Mouse (Mus musculus) hindbrain, embryonic 15.5 days (tissue): Measurements from ENCODE around the gene Grk5. TPM values are rescaled to one million over a fixed set of nuclear protein-coding genes. Genes with fewer than 3 reads are reported as not detected.

Experiments used
- ATAC-seq: fragments of 200-750 bp; cut with Nextera tagmentation; 2 replicates; pipeline ENCODE4 v1.8.0; 2017; ENCODE audit warnings: low read depth, moderate number of reproducible peaks, moderate TSS enrichment; ENCODE audit not compliant: low FRiP score
- H3K27ac ChIP-seq: fragments of 300-500 bp; sonication (generic); replicated peaks from 2 replicates; pipeline ENCODE4 v1.5.1; 2015; ENCODE audit warnings: mild to moderate bottlenecking, inconsistent platforms
- H3K27me3 ChIP-seq: fragments of 300-500 bp; sonication (generic); 2 replicates; pipeline ENCODE4 v1.6.1; 2015; ENCODE audit warnings: control low read depth, inconsistent platforms
- H3K36me3 ChIP-seq: fragments of 300-500 bp; sonication (generic); 2 replicates; pipeline ENCODE4 v1.6.1; 2015; ENCODE audit warnings: control low read depth, inconsistent platforms
- H3K4me1 ChIP-seq: fragments of 300-500 bp; sonication (generic); replicated peaks from 2 replicates; pipeline ENCODE4 v1.6.1; 2015; ENCODE audit warnings: control low read depth, inconsistent platforms
- H3K4me2 ChIP-seq: fragments of 300-500 bp; sonication (generic); 2 replicates; pipeline ENCODE4 v1.6.1; 2015; ENCODE audit warnings: moderate library complexity, mild to moderate bottlenecking, inconsistent platforms
- H3K4me3 ChIP-seq: fragments of 300-500 bp; sonication (generic); 2 replicates; pipeline ENCODE4 v1.5.1; 2015; ENCODE audit warnings: mild to moderate bottlenecking, inconsistent platforms
- H3K9ac ChIP-seq: fragments of 300-500 bp; sonication (generic); 2 replicates; pipeline ENCODE4 v1.6.1; 2015; ENCODE audit warnings: inconsistent platforms
- H3K9me3 ChIP-seq: fragments of 300-500 bp; sonication (generic); 2 replicates; pipeline ENCODE4 v1.6.1; 2016; ENCODE audit warnings: control low read depth, inconsistent platforms
- WGBS: fragments of 180-500 bp; shearing (Covaris S2); methylation state at CpG from one replicate; pipeline ENCODE4 v1.1.7; 2015; 5-methylcytosine and 5-hydroxymethylcytosine counted together
- polyA plus RNA-seq: library from polyadenylated mRNA; unstranded; fragments of >200 nt; fragmentation: Nextera tagmentation; extraction: Ambion mirVana; gene quantifications from 2 replicates; pipeline ENCODE4 v1.2.1, GENCODE M21; 2015

The Grk5 gene
- polyA plus RNA-seq, 1 experiment from 2014 or later, result 1.6 TPM

GRCm38 (mm10) chr19:60956198-60956750, 66.7 kb downstream of the Grk5 start:
- Histone ChIP-seq H3K36me3 (no peaks in the 10 kb centered on the region), H3K4me1 (no peaks in the 10 kb centered on the region), H3K27ac (no peak overlapping the region), H3K9ac (no peak overlapping the region), H3K4me2 (no peak overlapping the region), H3K9me3 (no peaks in the 10 kb centered on the region), H3K4me3 (no peak overlapping the region), H3K27me3 (no peaks in the 10 kb centered on the region)
- no peak for ATAC-seq

GRCm38 (mm10) chr19:60959706-60960230, 70.2 kb downstream of the Grk5 start:
- no peak overlapping the region for H3K9ac ChIP-seq
- WGBS, result 87% methylated on average over 1 of the region's 1 CpGs
- no peaks in the 10 kb centered on the region for H3K9me3 ChIP-seq
- no peak overlapping the region for H3K4me3 ChIP-seq
- ATAC-seq, result no peak
- H3K4me2 ChIP-seq, result no peak overlapping the region
- no peaks in the 10 kb centered on the region for H3K36me3 ChIP-seq
- no peak overlapping the region for H3K27ac ChIP-seq
- H3K4me1 ChIP-seq, result no peaks in the 10 kb centered on the region
- H3K27me3 ChIP-seq, result no peaks in the 10 kb centered on the region

GRCm38 (mm10) chr19:60962358-60963061, 73.0 kb downstream of the Grk5 start:
- ATAC-seq, result no peak
- no peak overlapping the region for H3K27ac ChIP-seq
- H3K27me3 ChIP-seq, result no peaks in the 10 kb centered on the region
- H3K4me2 ChIP-seq, result no peak overlapping the region
- no peak overlapping the region for H3K9ac ChIP-seq
- no peaks in the 10 kb centered on the region for H3K36me3 ChIP-seq
- H3K4me3 ChIP-seq, result no peak overlapping the region
- no peaks in the 10 kb centered on the region for H3K9me3 ChIP-seq
- no peaks in the 10 kb centered on the region for H3K4me1 ChIP-seq
- 83% methylated on average over 7 of the region's 7 CpGs for WGBS

- H3K27ac ChIP-seq, result no peak overlapping the region
- H3K27me3 ChIP-seq, result no peaks in the 10 kb centered on the region
- no peaks in the 10 kb centered on the region for H3K9me3 ChIP-seq
- no peak overlapping the region for H3K4me2 ChIP-seq
- no peak for ATAC-seq
- 100% methylated on average over 1 of the region's 1 CpGs for WGBS
- H3K4me1 ChIP-seq, result no peaks in the 10 kb centered on the region
- no peak overlapping the region for H3K4me3 ChIP-seq
- no peak overlapping the region for H3K9ac ChIP-seq
- H3K36me3 ChIP-seq, result no peaks in the 10 kb centered on the region
Observed at GRCm38 (mm10) chr19:60967909-60968308, 78.4 kb downstream of the Grk5 start.

GRCm38 (mm10) chr19:60970406-60970805, 80.9 kb downstream of the Grk5 start:
- H3K4me2 ChIP-seq, result no peak overlapping the region
- no peak for ATAC-seq
- WGBS, result 87% methylated on average over 3 of the region's 3 CpGs
- H3K4me3 ChIP-seq, result no peak overlapping the region
- H3K9ac ChIP-seq, result no peak overlapping the region
- H3K27ac ChIP-seq, result no peak overlapping the region
- H3K36me3 ChIP-seq, result no peaks in the 10 kb centered on the region
- H3K27me3 ChIP-seq, result no peaks in the 10 kb centered on the region
- H3K4me1 ChIP-seq, result no peaks in the 10 kb centered on the region
- no peaks in the 10 kb centered on the region for H3K9me3 ChIP-seq

- Histone ChIP-seq H3K27me3 (no peaks in the 10 kb centered on the region), H3K4me1 (no peaks in the 10 kb centered on the region), H3K4me2 (no peak overlapping the region), H3K4me3 (no peak overlapping the region), H3K9ac (no peak overlapping the region), H3K36me3 (no peaks in the 10 kb centered on the region), H3K9me3 (no peaks in the 10 kb centered on the region), H3K27ac (no peak overlapping the region)
- ATAC-seq, result no peak
- WGBS, result 93% methylated on average over 1 of the region's 1 CpGs
Observed at GRCm38 (mm10) chr19:60971598-60971997, 82.0 kb downstream of the Grk5 start.

- ATAC-seq, result no peak
- no peak overlapping the region for H3K4me2 ChIP-seq
- H3K36me3 ChIP-seq, result no peaks in the 10 kb centered on the region
- H3K9ac ChIP-seq, result no peak overlapping the region
- no peak overlapping the region for H3K4me3 ChIP-seq
- H3K27me3 ChIP-seq, result no peaks in the 10 kb centered on the region
- no peaks in the 10 kb centered on the region for H3K4me1 ChIP-seq
- no peaks in the 10 kb centered on the region for H3K9me3 ChIP-seq
- no peak overlapping the region for H3K27ac ChIP-seq
- 76% methylated on average over 1 of the region's 1 CpGs for WGBS
Observed at GRCm38 (mm10) chr19:60972281-60973015, 82.9 kb downstream of the Grk5 start.

- no peak for ATAC-seq
- Histone ChIP-seq H3K4me2 (no peak overlapping the region), H3K9ac (no peak overlapping the region), H3K4me3 (no peak overlapping the region), H3K4me1 (no peaks in the 10 kb centered on the region), H3K9me3 (no peaks in the 10 kb centered on the region), H3K27me3 (no peaks in the 10 kb centered on the region), H3K36me3 (no peaks in the 10 kb centered on the region), H3K27ac (no peak overlapping the region)
- 97% methylated on average over 2 of the region's 2 CpGs for WGBS
Observed at GRCm38 (mm10) chr19:60973508-60973907, 84.0 kb downstream of the Grk5 start.

GRCm38 (mm10) chr19:60979581-60979980, 90.0 kb downstream of the Grk5 start:
- H3K4me1 ChIP-seq, result no peaks in the 10 kb centered on the region
- H3K9ac ChIP-seq, result no peak overlapping the region
- H3K27me3 ChIP-seq, result no peaks in the 10 kb centered on the region
- H3K27ac ChIP-seq, result no peak overlapping the region
- no peaks in the 10 kb centered on the region for H3K36me3 ChIP-seq
- no peaks in the 10 kb centered on the region for H3K9me3 ChIP-seq
- no peak overlapping the region for H3K4me3 ChIP-seq
- H3K4me2 ChIP-seq, result no peak overlapping the region
- WGBS, result 100% methylated on average over 1 of the region's 1 CpGs
- ATAC-seq, result no peak

GRCm38 (mm10) chr19:60981391-60981790, 91.8 kb downstream of the Grk5 start:
- Histone ChIP-seq H3K36me3 (no peaks in the 10 kb centered on the region), H3K4me1 (no peaks in the 10 kb centered on the region), H3K9ac (no peak overlapping the region), H3K27me3 (no peaks in the 10 kb centered on the region), H3K9me3 (no peaks in the 10 kb centered on the region), H3K27ac (no peak overlapping the region), H3K4me2 (no peak overlapping the region), H3K4me3 (no peak overlapping the region)
- ATAC-seq, result no peak
- WGBS, result 87% methylated on average over 5 of the region's 5 CpGs

GRCm38 (mm10) chr19:60981894-60982293, 92.3 kb downstream of the Grk5 start:
- no peak for ATAC-seq

GRCm38 (mm10) chr19:60989766-60990165, 100.2 kb downstream of the Grk5 start:
- Histone ChIP-seq H3K4me3 (no peak overlapping the region), H3K27me3 (no peaks in the 10 kb centered on the region), H3K4me1 (no peaks in the 10 kb centered on the region), H3K36me3 (0 out of 2 replicates have a peak, but pooled peaks cover 5% of the 10 kb centered on the region), H3K9ac (no peak overlapping the region), H3K4me2 (no peak overlapping the region), H3K9me3 (no peaks in the 10 kb centered on the region), H3K27ac (no peak overlapping the region)
- no peak for ATAC-seq
- WGBS, result 75% methylated on average over 5 of the region's 5 CpGs

More at GRCm38 (mm10) chr19:60981894-60982293, 92.3 kb downstream of the Grk5 start:
- Histone ChIP-seq H3K27me3 (no peaks in the 10 kb centered on the region), H3K4me3 (no peak overlapping the region), H3K9me3 (no peaks in the 10 kb centered on the region), H3K4me2 (no peak overlapping the region), H3K4me1 (no peaks in the 10 kb centered on the region), H3K27ac (no peak overlapping the region), H3K36me3 (no peaks in the 10 kb centered on the region), H3K9ac (no peak overlapping the region)
- 91% methylated on average over 2 of the region's 2 CpGs for WGBS
